Mouse (Mus musculus) megakaryocyte, adult 5-6 weeks (primary cell): ENCODE measurements around the gene Acot3. TPM values are rescaled to one million over a fixed set of nuclear protein-coding genes. Genes with fewer than 3 reads are reported as not detected.

Source experiments
- ATAC-seq: 2 replicates; pipeline ENCODE4 v1.8.0; 2016; ENCODE audit warnings: mild to moderate bottlenecking, inconsistent platforms; ENCODE audit not compliant: poor library complexity, severe bottlenecking
- total RNA-seq, 2 experiments: library from RNA; stranded (forward) in 1 of 2; stranded (reverse) in 1 of 2; fragments of 153-499, 151-499 nt in 1 of 2; fragments of 221-1000, 200-1000 nt in 1 of 2; gene quantifications; 2 replicates each; pipeline versions ENCODE4 v1.2.3 to v1.2.4; 2015 to 2017

The Acot3 gene
- total RNA-seq, 2 experiments from 2014 or later: not detected

DNA sequence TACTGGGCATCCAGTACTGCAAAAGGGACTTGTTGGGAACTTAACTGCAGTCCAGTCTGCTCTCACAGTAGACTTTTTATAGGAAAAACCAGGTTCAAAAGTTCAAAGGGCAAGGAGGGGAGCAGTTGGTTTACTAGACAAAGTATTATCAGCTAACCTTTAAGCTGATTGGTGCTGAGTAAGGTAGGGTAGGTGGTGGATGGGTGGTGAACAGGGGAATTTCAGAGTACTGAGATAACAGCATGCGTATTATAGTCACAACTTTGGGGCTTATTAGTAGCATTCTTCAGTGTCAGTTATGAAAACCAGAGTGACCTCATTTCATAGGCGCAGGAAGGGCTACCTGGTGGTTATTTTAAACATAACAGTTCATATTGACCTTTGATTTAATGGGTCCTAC, 47.7 kb downstream of the Acot3 start:
- ATAC-seq: no peak

GRCm38 (mm10) chr12:84100071-84100470, 48.1 kb downstream of the Acot3 start:
- ATAC-seq: no peak

- peak; percentile 72 for ATAC-seq
Measured at GRCm38 (mm10) chr12:84100604-84101492, 48.9 kb downstream of the Acot3 start, which contains the start of gene Acot6. Gene Acot6, plus strand, starts transcription at chr12:84100654.

- no peak for ATAC-seq
Measured at GRCm38 (mm10) chr12:84101493-84101845, 49.5 kb downstream of the Acot3 start.

DNA sequence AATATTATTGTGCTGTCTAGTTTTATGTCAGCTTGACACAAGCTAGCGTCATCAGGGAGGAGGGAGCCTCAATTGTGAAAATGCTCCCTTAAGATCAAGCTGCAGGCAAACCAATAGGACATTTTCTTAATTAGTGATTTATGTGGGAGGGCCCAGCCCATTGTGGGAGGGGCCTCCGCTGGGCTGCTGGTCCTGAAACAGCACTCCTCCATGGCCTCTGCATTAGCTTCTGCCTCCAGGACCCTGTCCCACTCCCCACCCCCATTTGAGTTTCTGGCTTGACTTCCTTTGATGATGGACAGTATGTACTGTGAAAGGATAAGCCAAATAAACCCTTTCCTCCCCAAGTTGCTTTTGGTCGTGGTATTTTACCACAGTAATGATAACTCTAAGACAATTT, 55.1 kb downstream of the Acot3 start:
- ATAC-seq: no peak

DNA sequence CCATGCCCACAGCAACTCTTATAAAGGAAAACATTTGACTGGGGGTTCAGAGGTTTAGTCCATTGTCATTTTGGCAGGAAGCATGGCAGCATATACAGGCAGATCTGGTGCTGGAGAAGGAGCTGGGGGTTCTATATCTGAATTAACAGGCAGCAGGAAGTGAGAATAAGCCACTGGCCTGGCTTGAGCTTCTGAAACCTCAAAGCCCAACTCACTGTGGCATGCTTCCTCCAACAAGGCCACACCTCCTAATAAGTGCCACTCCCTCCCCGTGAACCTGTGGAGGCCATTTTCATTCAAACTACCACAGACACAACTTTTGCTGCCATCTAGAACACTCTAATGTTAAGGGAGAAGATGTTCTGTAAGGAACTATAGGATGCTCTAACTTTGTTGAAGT, 55.7 kb downstream of the Acot3 start:
- ATAC-seq: no peak; the same call in 1 of the 2 replicates

DNA sequence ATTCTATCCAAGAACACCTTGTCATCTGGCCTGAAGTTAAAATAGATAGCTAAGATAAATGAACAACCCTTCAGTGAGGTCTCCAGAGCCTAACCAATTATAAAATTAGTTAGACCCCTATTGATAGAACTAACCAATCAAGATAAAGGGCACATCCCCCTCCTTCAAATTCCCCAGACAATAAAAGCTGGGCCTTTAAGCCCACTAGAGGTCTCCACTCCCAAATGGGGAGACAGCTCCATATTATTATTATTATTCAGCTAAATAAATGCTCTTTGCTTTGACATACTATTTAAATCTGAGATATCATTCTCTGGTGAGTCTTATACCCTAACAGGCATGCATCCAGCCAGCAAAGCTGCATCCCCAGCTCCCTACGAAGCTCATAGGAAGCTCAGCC, 58.0 kb downstream of the Acot3 start:
- ATAC-seq: no peak

Other genes with a start within 250 kb of the Acot3 start
- gene Numb, start 130.2 kb upstream of the Acot3 start, total RNA-seq (2015): 28.4 and 35.7 TPM in 2 replicates
- gene Numb, start 130.2 kb upstream of the Acot3 start, total RNA-seq (2017): 34.4 and 36.0 TPM in 2 replicates
- 10.1 and 11.2 TPM in 2 replicates for gene Riox1, start 101.5 kb upstream of the Acot3 start, total RNA-seq (2015)
- 10.1 and 13.4 TPM in 2 replicates for gene Riox1, start 101.5 kb upstream of the Acot3 start, total RNA-seq (2017)
- gene Heatr4, start 67.3 kb upstream of the Acot3 start, total RNA-seq (2015): not detected in 2 replicates
- gene Heatr4, start 67.3 kb upstream of the Acot3 start, total RNA-seq (2017): not detected in 2 replicates
- gene Acot2, start 64.3 kb upstream of the Acot3 start, total RNA-seq (2015): 4.2 and 8.0 TPM in 2 replicates
- 1.4 and 5.4 TPM in 2 replicates for gene Acot2, start 64.3 kb upstream of the Acot3 start, total RNA-seq (2017)
- 2.5 and 6.0 TPM in 2 replicates for gene Acot1, start 42.7 kb upstream of the Acot3 start, total RNA-seq (2015)
- gene Acot1, start 42.7 kb upstream of the Acot3 start, total RNA-seq (2017): 10.6 and 11.8 TPM in 2 replicates
- 0.02 TPM in 1 of 2 replicates, not detected in the other for gene Acot4, start 13.8 kb upstream of the Acot3 start, total RNA-seq (2015)
- gene Acot4, start 13.8 kb upstream of the Acot3 start, total RNA-seq (2017): not detected in 2 replicates
- not detected in 2 replicates for gene Gm49366, start 13.2 kb upstream of the Acot3 start, total RNA-seq (2015)
- gene Gm49366, start 13.2 kb upstream of the Acot3 start, total RNA-seq (2017): not detected in 2 replicates
- gene Acot5, start 17.2 kb downstream of the Acot3 start, total RNA-seq (2015): not detected in 2 replicates
- not detected in 2 replicates for gene Acot5, start 17.2 kb downstream of the Acot3 start, total RNA-seq (2017)
- gene Acot6, start 48.5 kb downstream of the Acot3 start, total RNA-seq (2015): 0.27 and 0.67 TPM in 2 replicates
- gene Acot6, start 48.5 kb downstream of the Acot3 start, total RNA-seq (2017): 0.22 TPM in 1 of 2 replicates, not detected in the other
- 0.33 and 0.62 TPM in 2 replicates for gene Dnal1, start 62.2 kb downstream of the Acot3 start, total RNA-seq (2015)
- gene Dnal1, start 62.2 kb downstream of the Acot3 start, total RNA-seq (2017): not detected in 2 replicates
- 0.32 and 0.65 TPM in 2 replicates for gene Pnma1, start 96.3 kb downstream of the Acot3 start, total RNA-seq (2015)
- 0.16 and 0.73 TPM in 2 replicates for gene Pnma1, start 96.3 kb downstream of the Acot3 start, total RNA-seq (2017)
- gene Elmsan1, start 166.7 kb downstream of the Acot3 start, total RNA-seq (2015): 24.6 and 27.0 TPM in 2 replicates
- gene Elmsan1, start 166.7 kb downstream of the Acot3 start, total RNA-seq (2017): 17.0 and 25.0 TPM in 2 replicates
- gene Ptgr2, start 233.1 kb downstream of the Acot3 start, total RNA-seq (2015): 14.3 and 18.9 TPM in 2 replicates
- gene Ptgr2, start 233.1 kb downstream of the Acot3 start, total RNA-seq (2017): 52.4 and 52.9 TPM in 2 replicates